Comparison of ENCODE assay signal across 26 mouse cellular contexts in the genomic region with DNA sequence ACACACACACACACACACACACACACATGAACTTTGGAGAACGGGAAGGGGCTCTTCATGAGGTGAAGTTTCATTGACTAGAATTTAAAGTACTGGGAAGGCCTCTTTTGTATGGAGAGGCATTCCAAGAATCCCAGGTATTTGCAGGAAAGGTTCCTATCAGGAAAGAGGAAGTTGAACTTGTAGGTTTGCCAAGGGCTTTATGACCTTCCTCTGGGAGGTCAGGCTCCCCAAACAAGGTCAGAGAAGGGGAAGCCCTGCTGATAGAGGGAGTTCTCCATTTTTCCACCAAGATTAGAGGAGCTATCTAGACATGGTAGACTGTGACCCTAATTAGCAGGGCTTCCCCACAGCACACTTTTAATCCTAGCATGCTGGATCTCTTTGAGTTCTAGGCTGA. TPM values are rescaled to one million over a fixed set of nuclear protein-coding genes. Genes with fewer than 3 reads are reported as not detected.
DNase-seq lines count a peak whose midpoint lies in the region; ATAC-seq and TF ChIP-seq lines count a peak whose summit lies in the region.
"Had no signal": no experiment of that assay in that cellular context is flagged by ENCODE, and none has a peak within 500 bp of the region (broad histone marks: within the 10 kb centered on the region; RNA-seq: fewer than 3 reads in every experiment).

No protein-coding gene starts in this region.

- no peak overlapping the region for H3K4me2 ChIP-seq in heart, postnatal 0 days (ENCODE audit: low read depth, low read length)
- H3K4me2 ChIP-seq in lung, postnatal 0 days (replicated peaks; ENCODE audit: low read depth, low read length) = no peak overlapping the region
- H3K4me2 ChIP-seq: embryonic facial prominence, embryonic 12.5 days; embryonic facial prominence, embryonic 15.5 days; heart, embryonic 13.5 days; hindbrain, embryonic 12.5 days; hindbrain, embryonic 15.5 days had no signal

- no peak overlapping the region for H3K27ac ChIP-seq in heart, postnatal 0 days (ENCODE audit: low read depth)
- no peak overlapping the region for H3K27ac ChIP-seq in lung, postnatal 0 days (ENCODE audit: low read length)
- H3K27ac ChIP-seq: embryonic facial prominence, embryonic 12.5 days; embryonic facial prominence, embryonic 15.5 days; gastrocnemius, adult 2 months; heart, embryonic 13.5 days; hindbrain, embryonic 12.5 days; hindbrain, embryonic 15.5 days had no signal

- H3K27me3 ChIP-seq in heart, postnatal 0 days (ENCODE audit: control insufficient read depth, insufficient read depth, low read length) = no peaks in the 10 kb centered on the region
- H3K27me3 ChIP-seq in lung, postnatal 0 days (replicated peaks; ENCODE audit: insufficient read depth, low read length) = no peaks in the 10 kb centered on the region
- H3K27me3 ChIP-seq: embryonic facial prominence, embryonic 12.5 days; embryonic facial prominence, embryonic 15.5 days; heart, embryonic 13.5 days; hindbrain, embryonic 12.5 days; hindbrain, embryonic 15.5 days had no signal

- DNase-seq in heart, postnatal 0 days (ENCODE audit: low spot score) = peak; percentile 9
- DNase-seq in heart, postnatal 25 days (ENCODE audit: low spot score) = no peak
- DNase-seq in lung, postnatal 0 days (ENCODE audit: low spot score) = no peak
- no peak for DNase-seq in lung, postnatal 4 days
- DNase-seq in ZHBTc4 (ENCODE audit: low read depth, low spot score) = peak; percentile 80
- DNase-seq in spleen, postnatal 14 days (ENCODE audit: low spot score in 2 of 2) = no peak
- DNase-seq: adrenal gland, adult 2 months; adrenal gland, postnatal 14 days; B cell, adult 2 months; cerebellum, adult 11 months; cerebellum, adult 2 months; cerebellum, adult 9-11 months; cerebellum, postnatal 25 days; forebrain, postnatal 0 days; gastrocnemius, adult 2 months; gastrocnemius, postnatal 14 days; heart, adult 11 months had no signal

- H3K9me3 ChIP-seq in heart, postnatal 0 days (replicated peaks; ENCODE audit: control insufficient read depth, low read length) = no peaks in the 10 kb centered on the region
- no peaks in the 10 kb centered on the region for H3K9me3 ChIP-seq in lung, postnatal 0 days (ENCODE audit: low read length)
- H3K9me3 ChIP-seq: embryonic facial prominence, embryonic 12.5 days; embryonic facial prominence, embryonic 15.5 days; heart, embryonic 13.5 days; hindbrain, embryonic 12.5 days; hindbrain, embryonic 15.5 days had no signal

- H3K4me1 ChIP-seq in heart, postnatal 0 days (ENCODE audit: control insufficient read depth, insufficient read depth) = no peaks in the 10 kb centered on the region
- H3K4me1 ChIP-seq in lung, postnatal 0 days (ENCODE audit: insufficient read depth, low read depth, low read length) = no peaks in the 10 kb centered on the region
- H3K4me1 ChIP-seq: embryonic facial prominence, embryonic 12.5 days; embryonic facial prominence, embryonic 15.5 days; hindbrain, embryonic 12.5 days; hindbrain, embryonic 15.5 days had no signal

- intact Hi-C loops in heart, postnatal 25 days (cut with DNase I) = no loop called here

- H3K4me3 ChIP-seq in heart, postnatal 0 days (ENCODE audit: low read depth, low read length) = no peak overlapping the region
- no peak overlapping the region for H3K4me3 ChIP-seq in lung, postnatal 0 days (ENCODE audit: low read depth, low read length)
- H3K4me3 ChIP-seq: embryonic facial prominence, embryonic 12.5 days; embryonic facial prominence, embryonic 15.5 days; gastrocnemius, adult 2 months; heart, embryonic 13.5 days; hindbrain, embryonic 12.5 days; hindbrain, embryonic 15.5 days had no signal

- TF ChIP-seq EP300 in heart, postnatal 0 days (IDR thresholded peaks at IDR 0.05; ENCODE audit: low read depth) = no peak
- peak; percentile 66; the same call in 1 of the 2 replicates for TF ChIP-seq EP300 in lung, postnatal 0 days (IDR thresholded peaks at IDR 0.05)

- H3K9ac ChIP-seq in heart, postnatal 0 days (replicated peaks; ENCODE audit: low read depth, low read length) = no peak overlapping the region
- H3K9ac ChIP-seq in lung, postnatal 0 days (replicated peaks; ENCODE audit: low read depth) = no peak overlapping the region
- H3K9ac ChIP-seq: embryonic facial prominence, embryonic 12.5 days; embryonic facial prominence, embryonic 15.5 days; forebrain, postnatal 0 days; heart, embryonic 13.5 days; hindbrain, embryonic 12.5 days; hindbrain, embryonic 15.5 days had no signal

- no peak for TF ChIP-seq CTCF in heart, postnatal 0 days (IDR thresholded peaks at IDR 0.05; ENCODE audit: low read depth)
- no peak for TF ChIP-seq CTCF in lung, postnatal 0 days (IDR thresholded peaks at IDR 0.05)

- WGBS in heart, postnatal 0 days = 25% methylated on average over 1 of the region's 1 CpGs
- WGBS in lung, postnatal 0 days = 30% methylated on average over 1 of the region's 1 CpGs

- ATAC-seq in heart, postnatal 0 days (ENCODE audit: insufficient read depth, low read depth) = no peak; the same call in 1 of the 2 replicates
- no peak for ATAC-seq in lung, postnatal 0 days
- ATAC-seq: forebrain, embryonic 14.5 days; forebrain, postnatal 0 days; intestine, postnatal 0 days had no signal

- H3K36me3 ChIP-seq in heart, postnatal 0 days (replicated peaks; ENCODE audit: control insufficient read depth, insufficient read depth, low read length) = no peaks in the 10 kb centered on the region
- no peaks in the 10 kb centered on the region for H3K36me3 ChIP-seq in lung, postnatal 0 days (ENCODE audit: insufficient read depth, low read length)
- H3K36me3 ChIP-seq: embryonic facial prominence, embryonic 12.5 days; embryonic facial prominence, embryonic 15.5 days; heart, embryonic 13.5 days; hindbrain, embryonic 12.5 days; hindbrain, embryonic 15.5 days had no signal

RNA-seq across cellular contexts. Expression of a gene that starts 39.8 kb away (rescaled TPM):
- total RNA-seq in heart, postnatal 0 days (2014; rRNA removed; ENCODE audit: low replicate concordance) = 2.3 TPM in 1 of 2 replicates, not detected in the other
- 0.16 and 0.30 TPM in 2 replicates for polyA plus RNA-seq in heart, postnatal 0 days (2015; fragmentation: Nextera tagmentation; extraction: Ambion mirVana)
- under 1 TPM; 0.70 to 0.81 TPM for total RNA-seq in heart, postnatal 25 days (2021)
- polyA plus RNA-seq in lung, postnatal 0 days (2015; fragmentation: Nextera tagmentation; extraction: Ambion mirVana) = 14.5 and 15.1 TPM in 2 replicates
- total RNA-seq: CH12.LX; common myeloid progenitor, adult 5-6 weeks had no signal

Comparison
In these comparisons a context has a peak if more than half of its experiments do, and no peak if none do; other contexts are left out.
1. DNase-seq: peak in heart, postnatal 0 days (single experiment) and ZHBTc4 (single experiment); none in heart, postnatal 25 days (single experiment), lung, postnatal 0 days (single experiment), lung, postnatal 4 days (0 of 2) and spleen, postnatal 14 days (0 of 2).